Mouse (Mus musculus) left cerebral cortex, postnatal 25 days (tissue): ENCODE results near the gene Tsfm. TPM values are rescaled to one million over a fixed set of nuclear protein-coding genes. Genes with fewer than 3 reads are reported as not detected.
"Not testable (repeated sequence)": the region's sequence is repeated elsewhere in the genome, so short reads cannot be mapped to it uniquely, and the experiment has no call there.

Experiments used
- DNase-seq, 2 experiments: peaks; one replicate each; pipeline ENCODE4 v3.0.0; 2022; ENCODE audit warnings: low spot score in 2 of 2, mixed read lengths in 1 of 2
- intact Hi-C: fragments of 180-260 bp; cut with DNase I; formaldehyde crosslinking; loops from one replicate; pipeline ENCODE4 v1.15.1; 2025
- total RNA-seq, 2 experiments: library from RNA; stranded (reverse); gene quantifications; 2 replicates each; pipeline ENCODE4 v1.2.3; 2021

The Tsfm gene
- total RNA-seq, result 10 to 100 TPM; 30.1 to 37.1 TPM

GRCm38 (mm10) chr10:127030336-127031296, at the start of gene Tsfm:
Gene Tsfm, minus strand, starts transcription at chr10:127030840.
- intact Hi-C loops, result loop anchor here (1.0 to 5.0 kb wide), 2 partner anchors 38 to 111 kb away; no protein-coding TSS in a partner anchor

GRCm38 (mm10) chr10:127079665-127080391, 49.2 kb upstream of the Tsfm start:
- intact Hi-C loops, result loop anchor here (1.0 to 5.0 kb wide), 2 partner anchors 11 to 87 kb away; partner anchors contain the start of gene B4galnt1
- no peak for DNase-seq

More at GRCm38 (mm10) chr10:127030336-127031296, at the start of gene Tsfm:
- peak; percentile 89 to 93 for DNase-seq

GRCm38 (mm10) chr10:127078677-127079575, 48.3 kb upstream of the Tsfm start:
- intact Hi-C loops, result loop anchor here (5.0 kb wide), 1 partner anchor 88 kb away; the partner anchor contains the start of gene B4galnt1
- peak in 1 of 2 experiments; percentile 80 for DNase-seq

GRCm38 (mm10) chr10:127078001-127078676, 47.5 kb upstream of the Tsfm start:
- peak in 1 of 2 experiments; percentile 93 for DNase-seq

GRCm38 (mm10) chr10:127077515-127077914, 46.9 kb upstream of the Tsfm start:
- DNase-seq, result peak in 1 of 2 experiments; percentile 74
- intact Hi-C loops, result loop anchor here (5.0 kb wide), 1 partner anchor 90 kb away; the partner anchor contains the start of gene B4galnt1

More at GRCm38 (mm10) chr10:127078001-127078676, 47.5 kb upstream of the Tsfm start:
- intact Hi-C loops, result loop anchor here (5.0 kb wide), 1 partner anchor 89 kb away; the partner anchor contains the start of gene B4galnt1

- intact Hi-C loops, result loop anchor here (5.0 kb wide), 1 partner anchor 91 kb away; the partner anchor contains the start of gene B4galnt1
- DNase-seq, result peak in 1 of 2 experiments; percentile 68
These were observed 45.4 kb upstream of the Tsfm start for GRCm38 (mm10) chr10:127076082-127076481.

- no peak for DNase-seq
- intact Hi-C loops, result loop anchor here (5.0 kb wide), 1 partner anchor 92 kb away; the partner anchor contains the start of gene B4galnt1
These were observed 45.0 kb upstream of the Tsfm start for GRCm38 (mm10) chr10:127075651-127076050.

- intact Hi-C loops, result loop anchor here (5.0 kb wide), 1 partner anchor 92 kb away; the partner anchor contains the start of gene B4galnt1
- no peak for DNase-seq
These were observed 44.4 kb upstream of the Tsfm start, which contains the start of gene Agap2 for GRCm38 (mm10) chr10:127075080-127075479. Gene Agap2, plus strand, starts transcription at chr10:127075284.

- intact Hi-C loops, result no loop called here
- DNase-seq, result no peak
These were observed 43.3 kb upstream of the Tsfm start for GRCm38 (mm10) chr10:127073981-127074380.

- intact Hi-C loops, DNase-seq: not testable (repeated sequence)
These were observed 42.3 kb upstream of the Tsfm start for GRCm38 (mm10) chr10:127072969-127073368.

GRCm38 (mm10) chr10:127072270-127072669, 41.6 kb upstream of the Tsfm start:
- DNase-seq, intact Hi-C loops: not testable (repeated sequence)

GRCm38 (mm10) chr10:127071203-127071602, 40.6 kb upstream of the Tsfm start:
- no peak for DNase-seq
- intact Hi-C loops, result no loop called here

- intact Hi-C loops, result no loop called here
- peak; percentile 92 to 99 for DNase-seq
These were observed 39.8 kb upstream of the Tsfm start, which contains the start of gene Tspan31 for GRCm38 (mm10) chr10:127070190-127071121. Gene Tspan31, minus strand, starts transcription at chr10:127070264.

GRCm38 (mm10) chr10:127069281-127070189, 38.9 kb upstream of the Tsfm start:
- no peak for DNase-seq
- intact Hi-C loops, result no loop called here

- intact Hi-C loops, result no loop called here
- no peak for DNase-seq
These were observed 37.9 kb upstream of the Tsfm start for GRCm38 (mm10) chr10:127068360-127069038.
